Mouse (Mus musculus): ENCODE measurements at regions not wholly inside any gene's neighbourhood (a gene's known extent, or its start where the extent isn't known, plus 50 kb on each side); places are given as distances from the start of the nearest gene placed in this dataset.

DNA sequence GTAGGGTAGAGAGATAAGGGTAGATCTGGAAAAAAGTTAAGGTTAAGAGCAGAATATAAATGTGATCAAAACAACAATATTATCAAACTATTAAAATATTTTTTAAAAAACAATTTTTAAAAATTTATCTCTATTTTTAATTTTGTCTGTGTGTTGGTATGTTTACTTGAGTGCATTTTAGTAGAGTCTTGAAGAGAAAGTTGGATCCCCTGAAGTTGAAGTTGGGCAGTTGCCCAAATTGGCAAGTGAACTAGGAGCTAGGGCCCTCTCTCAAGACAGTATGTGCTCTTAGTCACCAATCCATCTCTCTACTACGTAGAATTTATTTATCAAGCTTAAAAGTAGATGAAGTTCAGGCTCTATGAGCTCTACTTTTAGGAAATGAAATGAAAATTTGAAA, 59.9 kb downstream of the Adamts1 start:
- WGBS: 84% methylated on average over 1 of the region's 1 CpGs

DNA sequence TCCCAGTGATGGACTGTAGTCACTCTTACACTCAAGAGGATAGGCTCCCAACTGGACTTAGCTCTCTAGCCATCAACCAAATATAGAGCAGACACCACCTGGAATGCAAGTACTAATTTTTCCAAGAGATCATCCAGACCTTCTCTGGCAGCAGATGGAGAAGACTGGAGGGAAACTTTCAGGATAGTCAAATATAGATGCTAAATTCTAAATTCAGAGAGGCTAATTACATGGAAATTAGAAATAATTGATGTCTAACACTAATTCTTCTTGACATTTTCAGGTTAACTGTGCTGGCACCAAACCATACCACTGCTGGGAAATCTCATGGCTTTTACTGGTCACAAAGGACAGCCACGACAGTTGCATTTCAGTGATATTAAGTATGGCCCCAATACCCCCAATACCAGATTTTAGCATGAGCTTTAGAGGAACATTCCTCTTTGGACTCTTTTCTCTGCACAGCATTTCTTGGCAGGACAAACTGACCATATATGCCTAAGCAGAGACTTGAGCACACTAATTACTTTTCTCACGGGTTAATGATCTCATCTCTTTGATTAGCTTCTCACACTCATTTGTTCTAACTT, 64.2 kb downstream of the Adamts1 start:
- Histone ChIP-seq H3K9ac (ENCODE audit: low read depth, low read length) (no peak overlapping the region), H3K4me1 (ENCODE audit: control insufficient read depth, insufficient read depth, low read length) (no peaks in the 10 kb centered on the region), H3K9me3 (ENCODE audit: control insufficient read depth, low read length) (no peaks in the 10 kb centered on the region), H3K36me3 (ENCODE audit: control insufficient read depth, insufficient read depth, low read length) (no peaks in the 10 kb centered on the region), H3K27ac (replicated peaks; ENCODE audit: low read depth, low read length) (no peak overlapping the region), H3K4me3 (ENCODE audit: low read depth, low read length) (no peak overlapping the region), H3K4me2 (ENCODE audit: low read depth, low read length) (no peak overlapping the region), H3K27me3 (replicated peaks; ENCODE audit: control insufficient read depth, insufficient read depth, low read length) (no peaks in the 10 kb centered on the region)
- DNase-seq (ENCODE audit: low spot score): no peak
- WGBS: 87% methylated on average over 2 of the region's 2 CpGs
- no peak for ATAC-seq (ENCODE audit: low read depth)

More for the DNA sequence above, 59.9 kb downstream of the Adamts1 start:
- no peak for ATAC-seq (ENCODE audit: low read depth)
- DNase-seq (ENCODE audit: low spot score): no peak
- no peak overlapping the region for H3K9ac ChIP-seq (ENCODE audit: low read depth, low read length)
- H3K9me3 ChIP-seq (ENCODE audit: control insufficient read depth, low read length): no peaks in the 10 kb centered on the region
- no peaks in the 10 kb centered on the region; the same call in 1 of the 2 replicates for H3K4me1 ChIP-seq (ENCODE audit: control insufficient read depth, insufficient read depth, low read length)
- no peak overlapping the region for H3K4me3 ChIP-seq (ENCODE audit: low read depth, low read length)
- H3K36me3 ChIP-seq (ENCODE audit: control insufficient read depth, insufficient read depth, low read length): no peaks in the 10 kb centered on the region
- no peak overlapping the region for H3K27ac ChIP-seq (replicated peaks; ENCODE audit: low read depth, low read length)
- H3K27me3 ChIP-seq (replicated peaks; ENCODE audit: control insufficient read depth, insufficient read depth, low read length): no peaks in the 10 kb centered on the region
- H3K4me2 ChIP-seq (ENCODE audit: low read depth, low read length): no peak overlapping the region

DNA sequence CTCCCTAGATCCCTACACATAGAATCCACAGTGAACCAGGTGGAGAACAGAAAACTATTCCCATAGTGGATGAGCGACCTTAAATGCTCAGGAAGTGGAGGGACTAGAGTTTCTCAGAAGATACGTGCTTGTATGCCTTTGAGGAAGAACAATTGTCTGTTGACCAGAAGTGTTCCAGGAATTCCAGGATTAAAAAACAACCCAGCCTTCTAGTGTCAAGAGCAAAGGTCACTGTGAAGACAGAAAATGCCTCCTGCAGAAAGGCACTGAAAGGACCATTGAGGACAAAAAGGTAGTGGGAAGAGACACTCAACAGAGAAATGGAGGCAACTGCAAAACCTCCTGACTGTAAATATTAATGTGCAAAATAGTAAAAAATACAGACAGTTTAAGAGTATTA, 74.9 kb downstream of the Adamts1 start:
- H3K4me2 ChIP-seq (ENCODE audit: low read depth, low read length): no peak overlapping the region
- no peak for DNase-seq (ENCODE audit: low spot score)
- H3K4me3 ChIP-seq (ENCODE audit: low read depth, low read length): no peak overlapping the region
- no peak overlapping the region for H3K9ac ChIP-seq (ENCODE audit: low read depth, low read length)
- no peak overlapping the region for H3K27ac ChIP-seq (replicated peaks; ENCODE audit: low read depth, low read length)
- no peaks in the 10 kb centered on the region for H3K9me3 ChIP-seq (ENCODE audit: control insufficient read depth, low read length)
- 51% methylated on average over 2 of the region's 2 CpGs for WGBS
- H3K4me1 ChIP-seq (ENCODE audit: control insufficient read depth, insufficient read depth, low read length): no peaks in the 10 kb centered on the region
- H3K27me3 ChIP-seq (replicated peaks; ENCODE audit: control insufficient read depth, insufficient read depth, low read length): no peaks in the 10 kb centered on the region
- ATAC-seq (ENCODE audit: low read depth): no peak
- H3K36me3 ChIP-seq (ENCODE audit: control insufficient read depth, insufficient read depth, low read length): no peaks in the 10 kb centered on the region

DNA sequence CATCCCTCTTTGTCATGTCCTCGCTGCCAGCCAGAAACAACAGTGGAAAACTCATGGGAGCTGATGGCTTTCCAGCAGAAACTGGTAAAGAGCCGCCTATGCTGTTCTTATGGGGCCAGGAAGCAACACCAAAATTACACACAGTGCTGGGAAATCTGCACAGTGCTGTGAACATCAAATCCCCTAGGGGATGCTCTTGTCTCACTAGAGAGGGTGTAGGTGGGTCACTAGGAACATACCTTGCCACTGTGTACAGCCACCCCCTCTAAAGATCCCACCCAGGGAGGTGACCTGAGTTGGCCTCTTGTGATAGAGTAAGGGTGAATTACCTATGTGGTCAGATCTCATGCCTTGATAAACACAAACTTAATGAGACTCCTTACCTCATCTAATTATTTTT, 80.9 kb downstream of the Adamts1 start:
- Histone ChIP-seq H3K36me3 (ENCODE audit: control insufficient read depth, insufficient read depth, low read length) (no peaks in the 10 kb centered on the region), H3K27me3 (replicated peaks; ENCODE audit: control insufficient read depth, insufficient read depth, low read length) (no peaks in the 10 kb centered on the region), H3K27ac (replicated peaks; ENCODE audit: low read depth, low read length) (no peak overlapping the region), H3K4me1 (ENCODE audit: control insufficient read depth, insufficient read depth, low read length) (no peaks in the 10 kb centered on the region), H3K4me2 (ENCODE audit: low read depth, low read length) (no peak overlapping the region), H3K9ac (ENCODE audit: low read depth, low read length) (no peak overlapping the region), H3K9me3 (ENCODE audit: control insufficient read depth, low read length) (no peaks in the 10 kb centered on the region), H3K4me3 (ENCODE audit: low read depth, low read length) (no peak overlapping the region)
- DNase-seq (ENCODE audit: low spot score) (no peak), ATAC-seq (ENCODE audit: low read depth) (no peak)
- 63% methylated on average over 2 of the region's 2 CpGs for WGBS

DNA sequence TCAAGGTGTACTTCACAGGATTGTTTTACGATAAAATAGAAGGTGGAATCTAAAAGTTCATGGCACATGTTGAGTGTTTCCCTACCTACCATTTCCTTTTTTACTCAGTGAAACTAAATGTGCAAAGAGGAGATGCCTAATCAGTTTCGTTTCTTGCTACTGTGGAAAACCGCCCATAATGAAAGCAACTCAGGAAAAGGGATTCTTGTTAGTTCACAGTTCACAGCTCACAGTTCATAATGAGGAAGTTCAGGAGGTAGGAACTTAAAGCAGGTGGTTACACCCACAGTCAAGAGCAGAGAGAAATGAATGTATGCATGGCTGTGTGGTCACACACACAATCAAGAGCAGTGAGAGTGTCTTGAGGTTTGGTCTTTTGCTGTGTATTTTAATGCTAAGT, 90.6 kb downstream of the Adamts1 start:
- H3K4me3 ChIP-seq (ENCODE audit: low read depth, low read length): no peak overlapping the region
- ATAC-seq (ENCODE audit: low read depth) (no peak), DNase-seq (ENCODE audit: low spot score) (no peak)
- no peak overlapping the region for H3K27ac ChIP-seq (replicated peaks; ENCODE audit: low read depth, low read length)
- H3K9ac ChIP-seq (ENCODE audit: low read depth, low read length): no peak overlapping the region
- no peaks in the 10 kb centered on the region for H3K27me3 ChIP-seq (replicated peaks; ENCODE audit: control insufficient read depth, insufficient read depth, low read length)
- H3K9me3 ChIP-seq (ENCODE audit: control insufficient read depth, low read length): no peaks in the 10 kb centered on the region
- H3K36me3 ChIP-seq (ENCODE audit: control insufficient read depth, insufficient read depth, low read length): no peaks in the 10 kb centered on the region
- no peaks in the 10 kb centered on the region for H3K4me1 ChIP-seq (ENCODE audit: control insufficient read depth, insufficient read depth, low read length)
- WGBS: 90% methylated on average over 3 of the region's 3 CpGs
- no peak overlapping the region for H3K4me2 ChIP-seq (ENCODE audit: low read depth, low read length)

- 84% methylated on average over 9 of the region's 9 CpGs for WGBS
- no peaks in the 10 kb centered on the region for H3K4me1 ChIP-seq (ENCODE audit: control insufficient read depth, insufficient read depth, low read length)
- DNase-seq (ENCODE audit: low spot score): no peak
- ATAC-seq (ENCODE audit: low read depth): no peak
- no peak overlapping the region for H3K4me3 ChIP-seq (ENCODE audit: low read depth, low read length)
- H3K27ac ChIP-seq (replicated peaks; ENCODE audit: low read depth, low read length): no peak overlapping the region
- H3K9ac ChIP-seq (ENCODE audit: low read depth, low read length): no peak overlapping the region
- H3K36me3 ChIP-seq (ENCODE audit: control insufficient read depth, insufficient read depth, low read length): no peaks in the 10 kb centered on the region
- H3K4me2 ChIP-seq (ENCODE audit: low read depth, low read length): no peak overlapping the region
- no peaks in the 10 kb centered on the region for H3K27me3 ChIP-seq (replicated peaks; ENCODE audit: control insufficient read depth, insufficient read depth, low read length)
- H3K9me3 ChIP-seq (ENCODE audit: control insufficient read depth, low read length): no peaks in the 10 kb centered on the region
Measured at GRCm38 (mm10) chr16:85704254-85705020, 98.5 kb downstream of the Adamts1 start.

DNA sequence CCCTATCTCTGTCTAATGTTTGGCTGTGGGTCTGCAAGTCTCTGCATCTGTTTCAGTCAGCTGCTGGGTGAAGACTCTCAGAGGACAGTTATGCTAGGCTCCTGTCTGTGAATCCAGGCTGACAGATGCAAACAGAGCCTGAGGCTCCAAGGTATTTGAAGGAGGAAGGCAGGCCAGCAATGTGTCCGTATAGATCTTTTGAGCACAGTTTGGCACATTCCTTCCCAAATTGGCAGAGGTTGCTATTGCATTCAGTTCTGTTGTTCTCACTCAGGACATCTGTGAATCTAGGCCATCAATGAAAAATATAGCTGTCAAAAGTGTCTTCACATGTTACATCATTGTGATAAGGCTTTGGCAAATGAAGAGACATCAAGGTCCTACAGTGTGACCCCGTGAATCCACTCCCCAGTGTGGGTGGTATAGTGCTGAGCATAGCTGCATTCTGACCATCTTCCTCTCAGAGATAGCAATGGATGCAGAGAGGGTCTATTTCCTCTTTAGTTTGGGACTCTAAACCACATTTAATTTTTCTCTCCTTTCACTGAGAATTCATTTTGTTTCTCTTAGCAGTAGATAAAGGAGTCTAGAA, 99.9 kb downstream of the Adamts1 start:
- WGBS: 72% methylated on average over 2 of the region's 2 CpGs
- no peaks in the 10 kb centered on the region for H3K9me3 ChIP-seq (ENCODE audit: control insufficient read depth, low read length)
- H3K4me1 ChIP-seq (ENCODE audit: control insufficient read depth, insufficient read depth, low read length): no peaks in the 10 kb centered on the region
- no peak overlapping the region for H3K9ac ChIP-seq (ENCODE audit: low read depth, low read length)
- no peak overlapping the region for H3K4me3 ChIP-seq (ENCODE audit: low read depth, low read length)
- H3K4me2 ChIP-seq (ENCODE audit: low read depth, low read length): no peak overlapping the region
- DNase-seq (ENCODE audit: low spot score) (no peak), ATAC-seq (ENCODE audit: low read depth) (no peak)
- H3K27me3 ChIP-seq (replicated peaks; ENCODE audit: control insufficient read depth, insufficient read depth, low read length): no peaks in the 10 kb centered on the region
- no peak overlapping the region for H3K27ac ChIP-seq (replicated peaks; ENCODE audit: low read depth, low read length)
- H3K36me3 ChIP-seq (ENCODE audit: control insufficient read depth, insufficient read depth, low read length): no peaks in the 10 kb centered on the region

DNA sequence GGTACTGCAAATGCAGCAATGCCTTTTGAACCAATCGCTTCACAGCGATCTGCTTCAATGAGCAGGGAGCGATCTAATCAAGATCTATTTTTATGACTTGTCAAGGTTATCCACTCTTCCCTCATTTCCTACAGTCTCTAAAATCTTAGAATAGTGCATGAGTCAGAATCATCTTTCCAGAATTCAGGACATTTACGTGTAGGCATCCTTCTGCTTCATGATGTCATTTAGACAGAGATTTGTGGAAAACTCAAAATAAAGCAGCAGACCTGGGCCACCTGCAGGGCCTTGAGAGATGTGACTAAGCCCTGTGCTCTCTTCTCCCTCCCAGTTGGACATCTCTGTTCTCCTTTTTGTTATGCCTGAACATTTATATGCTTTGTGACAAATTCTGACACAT, 103.6 kb downstream of the Adamts1 start:
- H3K36me3 ChIP-seq (ENCODE audit: control insufficient read depth, insufficient read depth, low read length): no peaks in the 10 kb centered on the region
- ATAC-seq (ENCODE audit: low read depth): no peak
- WGBS: 85% methylated on average over 4 of the region's 4 CpGs
- H3K4me3 ChIP-seq (ENCODE audit: low read depth, low read length): no peak overlapping the region
- no peak overlapping the region for H3K27ac ChIP-seq (replicated peaks; ENCODE audit: low read depth, low read length)
- no peak overlapping the region for H3K9ac ChIP-seq (ENCODE audit: low read depth, low read length)
- no peak for DNase-seq (ENCODE audit: low spot score)
- no peaks in the 10 kb centered on the region for H3K27me3 ChIP-seq (replicated peaks; ENCODE audit: control insufficient read depth, insufficient read depth, low read length)
- no peak overlapping the region for H3K4me2 ChIP-seq (ENCODE audit: low read depth, low read length)
- no peaks in the 10 kb centered on the region for H3K4me1 ChIP-seq (ENCODE audit: control insufficient read depth, insufficient read depth, low read length)
- no peaks in the 10 kb centered on the region for H3K9me3 ChIP-seq (ENCODE audit: control insufficient read depth, low read length)

Measured in embryonic facial prominence, embryonic 14.5 days (tissue).